Mouse (Mus musculus): ENCODE measurements around the gene Gtf3a. TPM values are rescaled to one million over a fixed set of nuclear protein-coding genes. Genes with fewer than 3 reads are reported as not detected.

The Gtf3a gene
- polyA plus RNA-seq (2017; shearing (Covaris generic)) = 49.7 TPM

DNA sequence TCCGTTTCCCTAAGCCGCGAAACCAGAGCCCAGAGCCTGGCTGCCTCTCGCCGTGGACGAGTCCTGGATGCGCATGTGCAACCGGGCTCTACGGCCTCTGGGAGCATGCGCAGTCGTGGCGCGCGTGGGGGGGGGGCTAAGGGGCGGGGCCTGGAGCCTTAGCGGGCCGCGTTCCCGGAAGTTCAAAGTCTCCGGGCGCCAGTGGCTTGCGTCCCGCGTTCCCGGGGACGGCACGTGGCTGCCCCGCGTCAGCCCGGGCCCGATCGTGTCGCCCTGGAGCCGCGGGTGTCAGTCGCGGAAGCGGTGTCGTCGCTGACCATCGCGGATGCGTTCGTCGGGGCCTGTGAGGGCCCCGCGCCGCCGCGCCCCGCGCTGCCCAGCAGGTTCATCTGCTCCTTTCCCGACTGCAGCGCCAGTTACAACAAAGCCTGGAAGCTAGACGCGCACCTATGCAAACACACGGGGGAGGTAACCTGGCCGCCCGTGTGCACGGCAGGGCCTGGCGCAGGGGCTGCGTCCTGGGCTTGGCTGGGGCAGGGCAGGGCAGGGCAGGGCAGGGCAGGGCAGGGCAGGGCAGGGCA lies at the start of gene Gtf3a:
Gene Gtf3a, plus strand, starts transcription at position 150 of the 581 bp plus-strand sequence.

DNA sequence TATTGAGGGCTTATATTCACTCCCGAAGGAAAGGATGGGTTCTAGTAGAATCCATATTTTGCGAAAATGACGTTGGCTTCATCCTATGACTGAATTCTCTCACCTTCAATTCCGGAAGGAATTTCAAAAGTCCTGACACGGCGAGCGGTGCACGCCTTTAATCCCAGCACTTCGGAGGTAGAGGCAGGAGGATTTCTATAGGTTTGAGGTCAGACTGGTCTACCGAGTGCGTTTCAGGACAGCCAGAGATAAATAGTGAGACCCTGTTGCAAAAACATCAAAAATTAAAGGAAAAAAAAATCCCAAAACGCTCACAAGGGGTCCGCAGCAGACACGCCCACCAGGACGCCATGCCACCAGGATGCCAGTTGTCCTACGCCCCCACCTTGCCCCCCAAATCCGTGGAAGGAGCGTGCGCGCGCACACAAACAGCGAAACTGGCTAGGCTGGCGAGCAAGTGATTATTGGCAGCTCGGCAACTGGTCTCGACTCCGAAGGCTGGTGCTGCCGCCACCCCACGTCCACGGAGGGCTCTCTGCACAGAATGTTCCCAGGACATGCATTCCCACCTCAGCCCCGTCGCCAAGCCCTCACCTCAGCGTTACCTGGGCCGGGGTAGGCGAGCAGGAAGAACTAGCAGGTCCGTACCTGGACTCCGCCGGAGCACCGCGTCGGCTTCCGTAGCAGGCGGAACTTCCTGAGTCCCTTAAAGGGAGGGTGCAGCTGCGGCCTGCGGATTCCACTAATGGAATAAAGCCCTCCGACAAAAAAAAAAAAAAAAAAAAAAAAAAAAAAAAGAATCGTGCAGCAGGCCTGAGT lies 14.9 kb downstream of the Gtf3a start, which contains the start of gene Mtif3:
Gene Mtif3, minus strand, starts transcription at position 683 of the 819 bp plus-strand sequence.

Other genes starting within 250 kb of the Gtf3a start
- gene Usp12, start 153.7 kb upstream of the Gtf3a start, polyA plus RNA-seq (2017; shearing (Covaris generic)) = 38.1 TPM
- 419 TPM for gene Rpl21, start 115.8 kb upstream of the Gtf3a start, polyA plus RNA-seq (2017; shearing (Covaris generic))
- gene Rasl11a, start 103.6 kb upstream of the Gtf3a start, polyA plus RNA-seq (2017; shearing (Covaris generic)) = 15.8 TPM
- 19.5 TPM for gene Mtif3, start 15.1 kb downstream of the Gtf3a start, polyA plus RNA-seq (2017; shearing (Covaris generic))
- 79.5 TPM for gene Lnx2, start 127.9 kb downstream of the Gtf3a start, polyA plus RNA-seq (2017; shearing (Covaris generic))
- gene Polr1d, start 128.4 kb downstream of the Gtf3a start, polyA plus RNA-seq (2017; shearing (Covaris generic)) = 184 TPM
- not detected for gene Gsx1, start 240.0 kb downstream of the Gtf3a start, polyA plus RNA-seq (2017; shearing (Covaris generic))